Mouse (Mus musculus) adrenal gland, adult 2 months (tissue): ENCODE measurements at regions not wholly inside any gene's neighbourhood (a gene's known extent, or its start where the extent isn't known, plus 50 kb on each side); places are given as distances from the start of the nearest gene placed in this dataset.

Source experiments
- DNase-seq: peaks from one replicate; pipeline ENCODE4 v3.0.0; 2021

GRCm38 (mm10) chr17:72782775-72783174 is 53.5 kb upstream of the Ypel5 start:
- no peak for DNase-seq

- peak; percentile 47 for DNase-seq
Observed at GRCm38 (mm10) chr17:72781786-72782185, 54.5 kb upstream of the Ypel5 start.

- no peak for DNase-seq
Observed at GRCm38 (mm10) chr17:72768266-72768665, 68.0 kb upstream of the Ypel5 start.

- no peak for DNase-seq
Observed at GRCm38 (mm10) chr17:72760937-72761336, 75.3 kb upstream of the Ypel5 start.

- no peak for DNase-seq
Observed at GRCm38 (mm10) chr17:72746411-72746810, 89.8 kb upstream of the Ypel5 start.

- no peak for DNase-seq
Observed at GRCm38 (mm10) chr17:72733006-72733405, 103.2 kb upstream of the Ypel5 start.

- DNase-seq: no peak
Observed at GRCm38 (mm10) chr17:72731691-72732090, 104.6 kb upstream of the Ypel5 start.

GRCm38 (mm10) chr17:72731175-72731574 is 105.1 kb upstream of the Ypel5 start:
- DNase-seq: no peak

- no peak for DNase-seq
Observed at GRCm38 (mm10) chr17:72720753-72721152, 115.5 kb upstream of the Ypel5 start.

- DNase-seq: no peak
Observed at GRCm38 (mm10) chr17:72719618-72720017, 115.2 kb upstream of the Alk start.

- no peak for DNase-seq
Observed at GRCm38 (mm10) chr17:72691630-72692029, 87.2 kb upstream of the Alk start.

GRCm38 (mm10) chr17:72689606-72690005 is 85.2 kb upstream of the Alk start:
- DNase-seq: no peak

GRCm38 (mm10) chr17:72688800-72689199 is 84.4 kb upstream of the Alk start:
- no peak for DNase-seq

- no peak for DNase-seq
Observed at GRCm38 (mm10) chr17:72674658-72675057, 70.2 kb upstream of the Alk start.

GRCm38 (mm10) chr17:72672010-72672409 is 67.6 kb upstream of the Alk start:
- DNase-seq: no peak

GRCm38 (mm10) chr17:72666961-72667360 is 62.5 kb upstream of the Alk start:
- no peak for DNase-seq

GRCm38 (mm10) chr17:72661678-72662077 is 57.3 kb upstream of the Alk start:
- no peak for DNase-seq

GRCm38 (mm10) chr17:72658744-72659143 is 54.3 kb upstream of the Alk start:
- DNase-seq: no peak

- DNase-seq: no peak
Observed at GRCm38 (mm10) chr17:72657826-72658225, 53.4 kb upstream of the Alk start.
